Mouse (Mus musculus): ENCODE measurements around the gene Mlec.
"Not testable (repeated sequence)": the region's sequence is repeated elsewhere in the genome, so short reads cannot be mapped to it uniquely, and the experiment has no call there.

Mlec gene

GRCm38 (mm10) chr5:115126578-115127312, 31.2 kb downstream of the Mlec start:
- DNase-seq (ENCODE audit: low read depth, low spot score) = no peak

DNA sequence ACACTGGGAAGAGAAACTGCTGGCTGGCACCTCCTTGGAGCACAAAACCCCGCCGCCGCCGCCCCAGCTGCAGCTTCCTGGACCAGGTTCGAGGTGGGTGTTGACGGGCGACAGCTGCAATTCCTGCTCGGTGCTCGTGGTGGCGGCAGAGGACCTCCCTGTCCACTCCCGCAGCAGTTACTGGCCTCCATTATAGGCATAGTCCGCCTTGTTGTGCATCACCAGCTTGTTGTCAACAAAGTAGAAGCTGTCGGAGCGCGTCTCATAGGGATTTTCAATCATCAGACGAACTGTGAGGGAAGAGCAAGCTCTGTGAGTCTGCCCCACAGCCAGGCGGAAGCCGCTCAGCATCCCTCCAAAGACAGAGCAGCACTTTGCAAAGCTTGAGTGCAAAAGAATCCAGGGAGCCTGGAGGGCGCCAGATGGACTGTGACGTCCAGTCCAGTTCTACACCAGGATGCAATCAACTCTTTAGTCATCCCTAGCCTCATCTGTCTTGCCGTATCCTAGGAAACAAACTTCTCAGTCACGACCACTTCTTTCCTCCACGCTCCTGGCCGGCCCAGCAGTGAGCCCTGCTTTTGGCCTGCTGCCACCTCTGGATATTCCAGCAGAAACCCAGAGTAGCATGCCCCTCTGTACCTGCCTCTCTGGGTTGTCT, 32.6 kb downstream of the Mlec start:
- peak; percentile 85 for DNase-seq (ENCODE audit: low read depth, low spot score)

DNA sequence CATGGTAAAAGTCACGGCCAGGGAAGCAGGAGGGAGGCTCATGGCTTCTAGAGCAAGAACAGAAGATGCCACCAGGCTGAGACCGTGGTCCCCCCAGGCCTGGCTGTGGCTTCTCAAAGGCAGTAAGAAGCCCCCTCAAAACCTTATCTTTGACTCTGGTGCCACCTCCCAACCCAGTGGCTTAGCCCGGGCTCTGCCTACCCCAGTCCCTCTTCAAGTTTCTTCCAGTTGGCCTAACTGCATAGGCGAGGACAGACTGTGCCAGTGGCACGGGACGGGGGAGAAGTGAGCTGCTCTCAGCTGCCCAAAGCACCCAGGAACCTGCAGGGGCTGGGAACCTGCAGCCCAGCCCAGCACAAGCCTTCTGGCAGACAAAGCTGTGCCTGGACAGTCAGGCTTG, 33.3 kb downstream of the Mlec start:
- DNase-seq (ENCODE audit: low read depth, low spot score) = no peak

- no peak for DNase-seq (ENCODE audit: low read depth, low spot score)
Measured at GRCm38 (mm10) chr5:115120978-115121377, 37.0 kb downstream of the Mlec start.

GRCm38 (mm10) chr5:115118961-115119570, 38.9 kb downstream of the Mlec start, which contains the start of gene Acads:
Gene Acads, minus strand, starts transcription at chr5:115119346.
- DNase-seq (ENCODE audit: low read depth, low spot score) = peak; percentile 89

GRCm38 (mm10) chr5:115117467-115117866, 40.5 kb downstream of the Mlec start:
- no peak for DNase-seq (ENCODE audit: low read depth, low spot score)

DNA sequence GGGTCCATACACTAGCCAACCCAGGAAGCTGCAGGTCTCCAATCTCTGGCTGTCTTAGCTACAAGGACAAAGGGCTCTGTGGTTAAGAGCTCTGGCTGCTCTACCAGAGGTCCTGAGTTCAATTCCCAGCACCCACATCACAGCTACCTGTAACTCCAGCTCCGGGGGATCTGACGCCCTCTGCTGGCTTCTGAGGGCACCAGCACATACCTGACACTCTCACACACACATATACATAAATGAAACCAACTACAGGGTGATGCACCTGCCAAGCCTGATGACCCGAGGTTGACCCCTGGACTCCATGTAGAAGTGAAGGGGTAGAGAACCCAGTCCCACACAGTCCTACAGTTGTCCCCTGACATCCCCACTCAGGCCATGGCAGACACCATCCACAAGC, 41.6 kb downstream of the Mlec start:
- DNase-seq (ENCODE audit: low read depth, low spot score) = peak; percentile 70

- DNase-seq (ENCODE audit: low read depth, low spot score) = no peak
Measured at GRCm38 (mm10) chr5:115114501-115114900, 43.5 kb downstream of the Mlec start.

DNA sequence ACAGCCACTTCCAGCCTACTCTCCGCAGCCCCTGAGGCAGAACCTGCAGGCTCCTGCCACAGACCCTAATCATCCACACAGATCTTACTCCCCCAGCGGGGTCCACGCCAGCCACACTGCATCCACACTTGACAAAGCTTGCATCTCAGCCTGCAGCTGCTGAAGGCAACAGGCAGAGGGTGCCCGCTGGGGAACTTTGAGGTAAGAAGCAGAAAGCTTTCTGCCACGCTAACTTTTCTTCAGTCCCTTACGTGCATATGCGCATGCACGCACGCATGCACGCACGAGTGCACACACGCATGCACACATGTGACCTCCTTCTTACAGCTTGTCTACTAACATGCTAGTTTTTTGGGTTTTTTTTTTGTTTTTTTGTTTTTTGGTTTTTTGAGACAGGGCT, 44.7 kb downstream of the Mlec start:
- no peak for DNase-seq (ENCODE audit: low read depth, low spot score)

GRCm38 (mm10) chr5:115111156-115111555, 46.8 kb downstream of the Mlec start:
- no peak for DNase-seq (ENCODE audit: low read depth, low spot score)

- not testable (repeated sequence) for DNase-seq (ENCODE audit: low read depth, low spot score)
Measured at GRCm38 (mm10) chr5:115103253-115103652, 54.7 kb downstream of the Mlec start.

DNA sequence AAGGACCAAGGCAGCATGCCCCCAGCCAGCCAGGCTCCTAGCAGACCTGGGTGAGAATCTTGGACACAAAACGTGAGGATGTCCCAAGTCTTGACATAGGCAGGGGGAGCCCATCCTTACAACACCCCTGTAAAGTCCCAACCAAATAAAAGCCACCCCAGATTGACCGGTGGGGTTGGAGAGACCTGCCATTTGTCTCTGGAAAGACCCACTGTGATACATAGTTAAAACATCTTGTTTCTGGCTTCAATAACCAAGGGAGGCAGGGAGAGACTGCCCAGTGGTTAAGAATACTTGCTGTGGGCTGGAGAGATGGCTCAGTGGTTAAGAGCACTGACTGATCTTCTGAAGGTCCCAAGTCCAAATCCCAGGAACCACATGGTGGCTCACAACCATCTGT, 55.7 kb downstream of the Mlec start:
- DNase-seq (ENCODE audit: low read depth, low spot score) = no peak

DNA sequence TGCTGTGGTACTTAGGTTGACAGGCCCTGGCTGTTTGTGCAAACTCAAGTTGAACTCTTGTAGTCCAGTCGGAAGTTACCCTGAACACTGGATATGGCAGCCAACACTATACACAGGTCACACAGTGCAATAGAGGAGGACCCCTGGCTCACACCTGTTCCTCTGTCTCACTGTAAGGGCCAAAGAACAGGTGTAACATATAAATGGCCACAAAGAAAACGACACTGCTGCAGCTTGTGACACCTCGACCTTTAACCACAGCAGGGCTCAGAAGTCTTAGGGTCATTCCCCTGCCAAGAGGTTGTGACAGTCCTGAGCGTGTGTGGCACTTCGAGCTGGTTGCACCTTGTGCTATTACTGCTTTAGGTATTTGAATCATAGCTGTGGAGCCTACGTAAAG, 57.5 kb downstream of the Mlec start:
- DNase-seq (ENCODE audit: low read depth, low spot score) = no peak

DNA sequence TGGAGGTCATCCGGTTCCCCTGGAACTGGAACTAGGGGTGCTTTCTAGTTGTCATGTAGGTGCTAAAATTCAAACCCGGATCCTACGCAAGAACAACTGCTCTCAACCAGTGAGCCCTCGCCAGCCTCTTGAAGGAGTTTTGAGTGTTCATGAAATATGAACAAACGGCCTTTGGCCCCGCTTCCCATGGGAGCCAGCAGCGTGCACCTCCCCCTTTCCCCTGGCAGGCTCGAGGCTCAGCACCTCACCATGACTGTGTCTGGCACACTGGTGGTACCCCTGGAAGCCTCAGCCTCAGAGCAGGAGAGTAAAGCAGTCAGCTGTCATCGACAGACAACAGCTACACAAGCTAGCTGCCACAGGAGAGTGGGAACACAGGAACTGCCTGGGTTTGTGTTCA, 58.0 kb downstream of the Mlec start:
- no peak for DNase-seq (ENCODE audit: low read depth, low spot score)

GRCm38 (mm10) chr5:115099530-115099929, 58.4 kb downstream of the Mlec start:
- DNase-seq (ENCODE audit: low read depth, low spot score) = no peak

DNA sequence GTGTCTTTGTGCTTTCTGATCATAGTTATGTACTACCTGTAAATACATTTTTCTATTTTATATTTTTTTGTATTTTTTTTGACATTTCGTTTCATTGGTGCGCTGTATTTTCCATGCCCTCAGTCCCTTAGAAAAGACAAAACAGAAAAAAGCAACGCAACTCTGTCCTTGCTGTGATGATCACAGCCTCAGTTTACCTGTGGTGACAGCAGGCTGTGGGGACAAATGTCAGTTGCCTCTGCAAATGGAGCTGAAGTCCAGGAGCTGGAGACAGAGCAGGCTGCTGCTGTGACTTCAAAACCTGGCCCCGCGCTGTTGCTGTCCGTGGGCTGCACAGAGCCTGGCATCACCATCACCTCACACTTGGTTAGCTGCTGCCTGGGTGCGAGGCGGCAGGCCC, 59.8 kb downstream of the Mlec start, which contains the start of gene Gm10401:
TSS of gene Gm10401 (minus strand) at position 101 of the 400 bp plus-strand sequence.
- DNase-seq (ENCODE audit: low read depth, low spot score) = no peak
